Mouse (Mus musculus): ENCODE measurements at regions not wholly inside any gene's neighbourhood (a gene's known extent, or its start where the extent isn't known, plus 50 kb on each side); places are given as distances from the start of the nearest gene placed in this dataset.

- H3K4me3 ChIP-seq = no peak overlapping the region
- H3K36me3 ChIP-seq (replicated peaks) = no peaks in the 10 kb centered on the region
- no peak for DNase-seq (ENCODE audit: extremely low spot score, low spot score)
- no peaks in the 10 kb centered on the region for H3K4me1 ChIP-seq
- no peaks in the 10 kb centered on the region for H3K9me3 ChIP-seq
- H3K27ac ChIP-seq = no peak overlapping the region
- WGBS = 76% methylated on average over 4 of the region's 4 CpGs
- H3K27me3 ChIP-seq (ENCODE audit: poor library complexity, severe bottlenecking) = no peaks in the 10 kb centered on the region
These were observed 94.8 kb upstream of the Sfswap start for GRCm38 (mm10) chr5:129406259-129406658.

- Histone ChIP-seq H3K9me3 (no peaks in the 10 kb centered on the region), H3K27me3 (ENCODE audit: poor library complexity, severe bottlenecking) (no peaks in the 10 kb centered on the region), H3K27ac (no peak overlapping the region), H3K4me3 (no peak overlapping the region), H3K4me1 (no peaks in the 10 kb centered on the region), H3K36me3 (replicated peaks) (no peaks in the 10 kb centered on the region)
- WGBS = 82% methylated on average over 14 of the region's 14 CpGs
- DNase-seq (ENCODE audit: extremely low spot score, low spot score) = no peak
These were observed 91.5 kb upstream of the Sfswap start for GRCm38 (mm10) chr5:129409440-129410004.

- Histone ChIP-seq H3K4me1 (peaks cover 17% of the 10 kb centered on the region), H3K9me3 (no peaks in the 10 kb centered on the region), H3K27me3 (ENCODE audit: poor library complexity, severe bottlenecking) (no peaks in the 10 kb centered on the region), H3K36me3 (replicated peaks) (no peaks in the 10 kb centered on the region), H3K27ac (no peak overlapping the region), H3K4me3 (no peak overlapping the region)
- WGBS = 92% methylated on average over 6 of the region's 6 CpGs
- no peak for DNase-seq (ENCODE audit: extremely low spot score, low spot score)
These were observed 88.9 kb upstream of the Sfswap start for GRCm38 (mm10) chr5:129412161-129412560.

- Histone ChIP-seq H3K4me1 (peaks cover 17% of the 10 kb centered on the region), H3K27ac (peak overlapping the region; percentile 63), H3K4me3 (no peak overlapping the region), H3K27me3 (ENCODE audit: poor library complexity, severe bottlenecking) (no peaks in the 10 kb centered on the region), H3K36me3 (replicated peaks) (no peaks in the 10 kb centered on the region), H3K9me3 (no peaks in the 10 kb centered on the region)
- WGBS = 57% methylated on average over 12 of the region's 12 CpGs
- DNase-seq (ENCODE audit: extremely low spot score, low spot score) = no peak
These were observed 85.9 kb upstream of the Sfswap start for GRCm38 (mm10) chr5:129414960-129415706.

GRCm38 (mm10) chr5:129416425-129416824, 84.6 kb upstream of the Sfswap start:
- Histone ChIP-seq H3K9me3 (no peaks in the 10 kb centered on the region), H3K36me3 (replicated peaks) (no peaks in the 10 kb centered on the region), H3K4me1 (peaks cover 17% of the 10 kb centered on the region), H3K27me3 (ENCODE audit: poor library complexity, severe bottlenecking) (no peaks in the 10 kb centered on the region), H3K27ac (no peak overlapping the region), H3K4me3 (no peak overlapping the region)
- DNase-seq (ENCODE audit: extremely low spot score, low spot score) = no peak
- 38% methylated on average over 3 of the region's 3 CpGs for WGBS

- peaks cover 17% of the 10 kb centered on the region for H3K4me1 ChIP-seq
- no peaks in the 10 kb centered on the region for H3K27me3 ChIP-seq (ENCODE audit: poor library complexity, severe bottlenecking)
- no peaks in the 10 kb centered on the region for H3K36me3 ChIP-seq (replicated peaks)
- 90% methylated on average over 3 of the region's 3 CpGs for WGBS
- DNase-seq (ENCODE audit: extremely low spot score, low spot score) = no peak
- no peak overlapping the region for H3K4me3 ChIP-seq
- no peak overlapping the region for H3K27ac ChIP-seq
- no peaks in the 10 kb centered on the region for H3K9me3 ChIP-seq
These were observed 83.5 kb upstream of the Sfswap start for GRCm38 (mm10) chr5:129417516-129417915.

GRCm38 (mm10) chr5:129420981-129421380, 80.0 kb upstream of the Sfswap start:
- Histone ChIP-seq H3K27me3 (ENCODE audit: poor library complexity, severe bottlenecking) (no peaks in the 10 kb centered on the region), H3K9me3 (no peaks in the 10 kb centered on the region), H3K4me1 (peaks cover 7% of the 10 kb centered on the region), H3K36me3 (replicated peaks) (no peaks in the 10 kb centered on the region), H3K27ac (no peak overlapping the region), H3K4me3 (no peak overlapping the region)
- 83% methylated on average over 2 of the region's 2 CpGs for WGBS
- DNase-seq (ENCODE audit: extremely low spot score, low spot score) = no peak

- H3K27me3 ChIP-seq (ENCODE audit: poor library complexity, severe bottlenecking) = no peaks in the 10 kb centered on the region
- H3K36me3 ChIP-seq (replicated peaks) = no peaks in the 10 kb centered on the region
- H3K9me3 ChIP-seq = no peaks in the 10 kb centered on the region
- H3K4me1 ChIP-seq = peaks cover 30% of the 10 kb centered on the region
- peak overlapping the region; percentile 62 for H3K27ac ChIP-seq
- DNase-seq (ENCODE audit: extremely low spot score, low spot score) = peak; percentile 20
- no peak overlapping the region for H3K4me3 ChIP-seq
These were observed 71.1 kb upstream of the Sfswap start for GRCm38 (mm10) chr5:129429897-129430296.

- no peak for DNase-seq (ENCODE audit: extremely low spot score, low spot score)
- Histone ChIP-seq H3K4me1 (peaks cover 30% of the 10 kb centered on the region), H3K4me3 (no peak overlapping the region), H3K9me3 (no peaks in the 10 kb centered on the region), H3K27ac (0 out of 2 replicates have a peak overlapping the region, but pooled peaks have one; percentile 40), H3K36me3 (replicated peaks) (no peaks in the 10 kb centered on the region), H3K27me3 (ENCODE audit: poor library complexity, severe bottlenecking) (no peaks in the 10 kb centered on the region)
- 69% methylated on average over 3 of the region's 3 CpGs for WGBS
These were observed 70.7 kb upstream of the Sfswap start for GRCm38 (mm10) chr5:129430330-129430729.

GRCm38 (mm10) chr5:129449931-129450573, 51.0 kb upstream of the Sfswap start:
- Histone ChIP-seq H3K27ac (no peak overlapping the region), H3K36me3 (replicated peaks) (no peaks in the 10 kb centered on the region), H3K27me3 (ENCODE audit: poor library complexity, severe bottlenecking) (no peaks in the 10 kb centered on the region), H3K9me3 (no peaks in the 10 kb centered on the region), H3K4me1 (peaks cover 19% of the 10 kb centered on the region), H3K4me3 (no peak overlapping the region)
- 76% methylated on average over 7 of the region's 7 CpGs for WGBS
- DNase-seq (ENCODE audit: extremely low spot score, low spot score) = no peak
